Mouse (Mus musculus): ENCODE data around the gene Pip4p1. TPM values are rescaled to one million over a fixed set of nuclear protein-coding genes. Genes with fewer than 3 reads are reported as not detected.

Pip4p1 gene
- polyA plus RNA-seq, 1 experiment from 2014 or later, result 59.0 TPM

DNA sequence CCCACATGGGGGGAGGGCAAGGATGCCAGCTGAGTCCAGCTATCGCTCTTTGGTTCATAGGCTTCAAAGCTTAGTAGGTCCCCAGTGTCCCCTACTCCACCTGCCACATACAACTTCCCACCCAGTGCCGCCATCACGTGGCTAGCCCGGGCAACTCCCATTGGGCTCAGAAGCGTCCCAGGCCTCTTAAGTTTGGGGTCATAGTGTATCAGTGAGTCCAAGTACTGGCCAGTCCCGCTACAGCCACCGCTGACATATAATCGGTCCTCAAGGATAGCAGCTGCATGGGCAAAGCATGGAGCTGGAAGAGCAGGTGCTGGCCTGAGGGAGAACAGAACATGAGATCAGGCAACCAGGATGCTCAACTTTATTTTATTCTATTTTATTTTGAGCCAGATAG is 39.0 kb downstream of the Pip4p1 start:
- H3K4me2 ChIP-seq, result no peak overlapping the region
- H3K4me3 ChIP-seq (ENCODE audit: low read depth, low read length), result no peak overlapping the region
- DNase-seq (ENCODE audit: low spot score, missing footprints) (no peak), ATAC-seq (ENCODE audit: low FRiP score) (no peak)
- H3K4me1 ChIP-seq (ENCODE audit: control insufficient read depth, insufficient read depth, low read length), result peaks cover 4% of the 10 kb centered on the region
- H3K36me3 ChIP-seq (ENCODE audit: control insufficient read depth, insufficient read depth, low read length), result no peaks in the 10 kb centered on the region
- H3K27ac ChIP-seq (ENCODE audit: low read depth, low read length), result no peak overlapping the region
- H3K9me3 ChIP-seq (ENCODE audit: control insufficient read depth, low read length), result no peaks in the 10 kb centered on the region
- 95% methylated on average over 8 of the region's 8 CpGs for WGBS
- no peak overlapping the region for H3K9ac ChIP-seq (ENCODE audit: low read length)
- H3K27me3 ChIP-seq (ENCODE audit: control insufficient read depth, insufficient read depth, low read length), result no peaks in the 10 kb centered on the region; the same call in none of the 2 replicates

DNA sequence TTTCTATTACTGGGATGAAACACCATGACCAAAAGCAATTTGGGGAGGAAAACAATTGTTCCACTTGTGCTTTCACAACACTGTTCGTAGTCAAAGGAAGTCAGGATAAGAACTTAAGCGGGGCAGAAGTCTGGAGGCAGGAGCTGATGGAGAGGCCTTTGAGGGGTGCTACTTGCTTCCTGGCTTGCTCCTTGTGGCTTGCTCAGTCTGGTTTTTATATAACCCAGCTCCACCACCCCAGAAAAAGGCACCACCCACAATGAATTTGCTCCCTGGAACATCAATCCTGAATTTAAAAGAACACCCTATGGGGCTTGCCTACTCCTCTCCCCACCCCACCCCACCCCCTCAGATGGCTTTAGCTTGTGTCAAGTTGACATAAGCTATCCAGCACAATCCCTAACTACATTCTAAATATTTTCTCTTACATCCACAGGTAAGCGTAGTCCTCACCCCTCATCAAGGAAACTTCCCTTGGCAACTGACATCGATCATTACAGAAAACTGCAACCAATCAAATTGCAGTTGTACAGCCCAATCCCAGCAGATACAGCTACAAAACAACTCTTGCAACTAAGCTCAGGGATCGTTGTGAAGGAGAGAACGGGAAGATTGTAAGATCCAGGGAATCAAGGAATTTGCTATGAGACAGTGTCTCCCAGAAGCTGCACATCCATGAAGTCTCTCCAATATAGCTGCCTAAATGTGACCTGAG is 54.3 kb downstream of the Pip4p1 start:
- Histone ChIP-seq H3K4me2 (no peak overlapping the region), H3K4me1 (ENCODE audit: control insufficient read depth, insufficient read depth, low read length) (no peaks in the 10 kb centered on the region), H3K36me3 (ENCODE audit: control insufficient read depth, insufficient read depth, low read length) (no peaks in the 10 kb centered on the region), H3K9me3 (ENCODE audit: control insufficient read depth, low read length) (no peaks in the 10 kb centered on the region), H3K9ac (ENCODE audit: low read length) (no peak overlapping the region), H3K4me3 (ENCODE audit: low read depth, low read length) (no peak overlapping the region), H3K27me3 (ENCODE audit: control insufficient read depth, insufficient read depth, low read length) (no peaks in the 10 kb centered on the region), H3K27ac (ENCODE audit: low read depth, low read length) (no peak overlapping the region)
- WGBS, result 92% methylated on average over 6 of the region's 6 CpGs
- ATAC-seq (ENCODE audit: low FRiP score), result no peak
- no peak for DNase-seq (ENCODE audit: low spot score, missing footprints)

Other genes starting within 250 kb of the Pip4p1 start
- not detected in 2 replicates for gene Olfr747, start 237.7 kb downstream of the Pip4p1 start, polyA plus RNA-seq (2014; fragmentation: Nextera tagmentation; extraction: Ambion mirVana)
- not detected in 2 replicates for gene Olfr748, start 223.5 kb downstream of the Pip4p1 start, polyA plus RNA-seq (2014; fragmentation: Nextera tagmentation; extraction: Ambion mirVana)
- not detected in 2 replicates for gene Olfr749, start 185.8 kb downstream of the Pip4p1 start, polyA plus RNA-seq (2014; fragmentation: Nextera tagmentation; extraction: Ambion mirVana)
- 102 and 105 TPM in 2 replicates for gene Ttc5, start 145.3 kb downstream of the Pip4p1 start, polyA plus RNA-seq (2014; fragmentation: Nextera tagmentation; extraction: Ambion mirVana)
- gene Ccnb1ip1, start 123.1 kb downstream of the Pip4p1 start, polyA plus RNA-seq (2014; fragmentation: Nextera tagmentation; extraction: Ambion mirVana), result not detected in 2 replicates
- 61.9 and 65.5 TPM in 2 replicates for gene Parp2, start 123.0 kb downstream of the Pip4p1 start, polyA plus RNA-seq (2014; fragmentation: Nextera tagmentation; extraction: Ambion mirVana)
- 4.9 and 5.5 TPM in 2 replicates for gene Tep1, start 60.3 kb downstream of the Pip4p1 start, polyA plus RNA-seq (2014; fragmentation: Nextera tagmentation; extraction: Ambion mirVana)
- 0.15 and 0.25 TPM in 2 replicates for gene Klhl33, start 33.3 kb downstream of the Pip4p1 start, polyA plus RNA-seq (2014; fragmentation: Nextera tagmentation; extraction: Ambion mirVana)
- gene Osgep, start 6.0 kb downstream of the Pip4p1 start, polyA plus RNA-seq (2014; fragmentation: Nextera tagmentation; extraction: Ambion mirVana), result 157 and 165 TPM in 2 replicates
- 401 and 413 TPM in 2 replicates for gene Apex1, start 5.9 kb downstream of the Pip4p1 start, polyA plus RNA-seq (2014; fragmentation: Nextera tagmentation; extraction: Ambion mirVana)
- 73.6 and 76.3 TPM in 2 replicates for gene Pnp, start 226 bp upstream of the Pip4p1 start, polyA plus RNA-seq (2014; fragmentation: Nextera tagmentation; extraction: Ambion mirVana)
- not detected in 2 replicates for gene Gm49342, start 13.7 kb upstream of the Pip4p1 start, polyA plus RNA-seq (2014; fragmentation: Nextera tagmentation; extraction: Ambion mirVana)
- 0.55 and 0.57 TPM in 2 replicates for gene Pnp2, start 25.1 kb upstream of the Pip4p1 start, polyA plus RNA-seq (2014; fragmentation: Nextera tagmentation; extraction: Ambion mirVana)
- not detected in 2 replicates for gene Rnase10, start 76.9 kb upstream of the Pip4p1 start, polyA plus RNA-seq (2014; fragmentation: Nextera tagmentation; extraction: Ambion mirVana)
- gene Rnase9, start 111.0 kb upstream of the Pip4p1 start, polyA plus RNA-seq (2014; fragmentation: Nextera tagmentation; extraction: Ambion mirVana), result not detected in 2 replicates
- gene Rnase11, start 119.3 kb upstream of the Pip4p1 start, polyA plus RNA-seq (2014; fragmentation: Nextera tagmentation; extraction: Ambion mirVana), result not detected in 2 replicates
- gene Rnase12, start 126.8 kb upstream of the Pip4p1 start, polyA plus RNA-seq (2014; fragmentation: Nextera tagmentation; extraction: Ambion mirVana), result not detected in 2 replicates
- not detected in 2 replicates for gene Olfr750, start 143.6 kb upstream of the Pip4p1 start, polyA plus RNA-seq (2014; fragmentation: Nextera tagmentation; extraction: Ambion mirVana)
- 12.3 and 14.9 TPM in 2 replicates for gene Rnase4, start 160.2 kb upstream of the Pip4p1 start, polyA plus RNA-seq (2014; fragmentation: Nextera tagmentation; extraction: Ambion mirVana)
- gene Ang, start 160.3 kb upstream of the Pip4p1 start, polyA plus RNA-seq (2014; fragmentation: Nextera tagmentation; extraction: Ambion mirVana), result 1.5 and 2.4 TPM in 2 replicates
- gene Eddm3b, start 183.6 kb upstream of the Pip4p1 start, polyA plus RNA-seq (2014; fragmentation: Nextera tagmentation; extraction: Ambion mirVana), result not detected in 2 replicates
- gene Rnase6, start 193.1 kb upstream of the Pip4p1 start, polyA plus RNA-seq (2014; fragmentation: Nextera tagmentation; extraction: Ambion mirVana), result 0.12 TPM in 1 of 2 replicates, not detected in the other
- not detected in 2 replicates for gene Rnase1, start 215.9 kb upstream of the Pip4p1 start, polyA plus RNA-seq (2014; fragmentation: Nextera tagmentation; extraction: Ambion mirVana)
- not detected in 2 replicates for gene Rnase2b, start 231.4 kb upstream of the Pip4p1 start, polyA plus RNA-seq (2014; fragmentation: Nextera tagmentation; extraction: Ambion mirVana)

Measured in midbrain, embryonic 11.5 days (tissue).